Mouse (Mus musculus) effector memory CD4-positive, alpha-beta T cell, adult 7 months (primary cell): ENCODE results near the gene Fam171a2. TPM values are rescaled to one million over a fixed set of nuclear protein-coding genes. Genes with fewer than 3 reads are reported as not detected.

Experiments used
- polyA plus RNA-seq: library from polyadenylated mRNA; unstranded; fragments of 100-300 nt; shearing (Covaris generic); gene quantifications from one replicate; pipeline ENCODE4 v1.2.1, GENCODE M21; 2017

Gene Fam171a2
- polyA plus RNA-seq = not detected

DNA sequence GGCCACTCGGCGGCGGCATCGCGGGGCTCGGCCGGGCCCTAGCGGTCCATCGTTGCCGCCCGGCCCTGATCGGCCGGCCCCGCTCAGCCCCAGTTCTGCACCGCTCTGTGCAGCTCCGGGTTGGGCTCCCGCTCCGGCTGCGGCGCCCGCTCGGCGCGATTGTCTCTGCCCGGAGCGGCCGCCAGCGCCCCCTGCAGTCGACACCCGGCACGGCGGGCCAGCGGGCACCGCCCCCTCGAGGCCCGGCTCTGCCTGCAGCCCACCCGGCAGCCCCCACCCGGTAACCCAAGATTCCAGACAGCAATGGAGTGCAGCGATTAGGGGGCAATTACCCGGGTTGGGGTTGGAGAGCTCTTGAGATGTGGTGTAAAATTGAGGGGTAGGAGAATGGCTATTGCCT is at the start of gene Fam171a2:
Fam171a2 (minus strand) TSS at position 186 of the 400 bp plus-strand sequence.

DNA sequence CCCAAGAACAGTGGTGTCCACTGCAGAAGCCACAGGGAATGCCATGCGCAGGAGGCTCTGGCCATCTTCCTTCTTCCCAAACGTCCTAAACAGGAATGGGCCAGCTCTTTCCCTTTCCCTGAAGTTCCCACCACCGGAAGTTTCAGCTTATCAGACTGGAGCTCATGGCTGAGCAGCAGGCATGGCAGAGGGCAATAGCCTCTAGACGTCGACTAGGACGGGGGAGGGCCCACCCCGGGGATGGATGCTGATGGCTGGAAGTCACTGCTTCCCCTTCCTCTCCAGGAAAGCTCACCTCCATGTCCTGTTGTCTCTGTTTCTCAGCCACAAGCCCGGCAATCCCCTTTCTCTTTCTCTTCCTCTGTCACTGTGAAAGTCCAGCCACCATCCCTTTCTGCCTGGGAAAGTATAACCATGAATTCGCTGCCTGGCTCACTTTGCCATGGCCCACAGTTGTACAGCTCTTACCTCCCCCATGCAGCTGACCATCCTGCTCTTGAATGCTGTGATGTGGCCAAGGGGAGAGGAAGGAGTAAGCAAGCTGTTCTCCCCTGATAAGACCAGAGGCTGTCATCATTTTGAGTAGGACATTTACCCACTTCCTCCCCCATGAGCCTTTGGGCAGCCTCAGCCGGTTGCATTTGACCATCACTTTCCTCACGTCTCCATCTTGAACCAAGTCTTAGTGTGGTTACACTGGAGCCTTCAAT is 22.3 kb upstream of the Fam171a2 start, which contains the start of gene Itga2b:
Itga2b (minus strand) TSS at position 475 of the 710 bp plus-strand sequence.

GRCm38 (mm10) chr11:102430121-102431017 is 17.1 kb downstream of the Fam171a2 start, which contains the start of gene Grn:
Gene Grn (plus strand): TSS chr11:102430315.

GRCm38 (mm10) chr11:102407834-102408215 is 39.7 kb downstream of the Fam171a2 start, which contains the start of gene Slc25a39:
Gene Slc25a39 (minus strand): TSS chr11:102407946.

GRCm38 (mm10) chr11:102393238-102393634 is 54.2 kb downstream of the Fam171a2 start, which contains the start of gene Rundc3a:
Gene Rundc3a (plus strand): TSS chr11:102393403.

Other genes starting within 250 kb of the Fam171a2 start
- 46.5 TPM for gene Hdac5, start 217.5 kb downstream of the Fam171a2 start, polyA plus RNA-seq
- gene BC030867, start 198.8 kb downstream of the Fam171a2 start, polyA plus RNA-seq = 0.33 TPM
- gene Asb16, start 178.9 kb downstream of the Fam171a2 start, polyA plus RNA-seq = not detected
- 42.8 TPM for gene Tmub2, start 162.8 kb downstream of the Fam171a2 start, polyA plus RNA-seq
- gene Atxn7l3, start 151.1 kb downstream of the Fam171a2 start, polyA plus RNA-seq = 15.0 TPM
- gene Ubtf, start 127.9 kb downstream of the Fam171a2 start, polyA plus RNA-seq = 113 TPM
- 0.09 TPM for gene Slc4a1, start 81.5 kb downstream of the Fam171a2 start, polyA plus RNA-seq
- gene Rundc3a, start 54.3 kb downstream of the Fam171a2 start, polyA plus RNA-seq = 4.2 TPM
- 46.6 TPM for gene Slc25a39, start 39.7 kb downstream of the Fam171a2 start, polyA plus RNA-seq
- gene Grn, start 17.4 kb downstream of the Fam171a2 start, polyA plus RNA-seq = 28.8 TPM
- gene Itga2b, start 22.4 kb upstream of the Fam171a2 start, polyA plus RNA-seq = 2.1 TPM
- gene Gpatch8, start 108.7 kb upstream of the Fam171a2 start, polyA plus RNA-seq = 61.6 TPM
- not detected for gene Gm11627, start 131.8 kb upstream of the Fam171a2 start, polyA plus RNA-seq
- gene Fzd2, start 156.7 kb upstream of the Fam171a2 start, polyA plus RNA-seq = not detected
- not detected for gene Meioc, start 216.0 kb upstream of the Fam171a2 start, polyA plus RNA-seq